Mouse (Mus musculus) regulatory T cell (primary cell): ENCODE measurements at regions not wholly inside any gene's neighbourhood (a gene's known extent, or its start where the extent isn't known, plus 50 kb on each side); places are given as distances from the start of the nearest gene placed in this dataset.

Experiments
- in situ Hi-C: fragments of 300-600 bp; cut with MboI, MseI; formaldehyde crosslinking; loops from one replicate; pipeline ENCODE4 v1.15.1; 2025; ENCODE audit warnings: high pct_unique_total_duplicates

DNA sequence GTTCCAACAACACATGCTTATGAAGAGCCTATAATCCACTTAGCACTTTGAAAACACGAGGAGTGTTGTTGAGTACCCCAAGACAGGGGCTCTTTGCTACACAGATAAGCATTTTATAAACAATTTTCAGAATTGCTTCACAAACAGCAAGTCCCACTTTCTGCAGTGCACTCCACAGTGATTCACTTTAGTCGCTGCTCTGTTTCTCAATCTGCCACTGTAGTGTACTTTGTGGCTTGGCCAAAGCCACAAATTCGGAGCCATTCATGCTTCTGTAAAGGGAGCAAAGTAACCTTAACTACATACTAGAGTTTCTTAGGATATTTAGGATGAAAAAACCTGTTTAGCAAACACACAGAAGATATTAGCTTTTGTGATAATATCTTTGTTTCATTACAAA, 1226.5 kb upstream of the Luzp2 start:
- in situ Hi-C loops, result loop anchor here (10.0 kb wide), 1 partner anchor 524 kb away; no protein-coding TSS in a partner anchor
